Mouse (Mus musculus) subcutaneous adipose tissue, adult 2 months (tissue): ENCODE data around the gene Pus10. TPM values are rescaled to one million over a fixed set of nuclear protein-coding genes. Genes with fewer than 3 reads are reported as not detected.

Experiments
- polyA plus RNA-seq: library from polyadenylated mRNA; depleted of rRNA; stranded (reverse); fragments of >200 nt; gene quantifications from 2 replicates; pipeline ENCODE4 v1.2.3, GENCODE M21; 2012; ENCODE audit warnings: low replicate concordance; rRNA removed

The Pus10 gene
- polyA plus RNA-seq, result 5.5 and 6.1 TPM in 2 replicates

GRCm38 (mm10) chr11:23665311-23665786 is at the start of gene Pus10:
TSS of gene Pus10 (plus strand) at chr11:23665674.

GRCm38 (mm10) chr11:23632945-23633878 is 32.3 kb upstream of the Pus10 start, which contains the start of gene 0610010F05Rik:
TSS of gene 0610010F05Rik (minus strand) at chr11:23633639.

DNA sequence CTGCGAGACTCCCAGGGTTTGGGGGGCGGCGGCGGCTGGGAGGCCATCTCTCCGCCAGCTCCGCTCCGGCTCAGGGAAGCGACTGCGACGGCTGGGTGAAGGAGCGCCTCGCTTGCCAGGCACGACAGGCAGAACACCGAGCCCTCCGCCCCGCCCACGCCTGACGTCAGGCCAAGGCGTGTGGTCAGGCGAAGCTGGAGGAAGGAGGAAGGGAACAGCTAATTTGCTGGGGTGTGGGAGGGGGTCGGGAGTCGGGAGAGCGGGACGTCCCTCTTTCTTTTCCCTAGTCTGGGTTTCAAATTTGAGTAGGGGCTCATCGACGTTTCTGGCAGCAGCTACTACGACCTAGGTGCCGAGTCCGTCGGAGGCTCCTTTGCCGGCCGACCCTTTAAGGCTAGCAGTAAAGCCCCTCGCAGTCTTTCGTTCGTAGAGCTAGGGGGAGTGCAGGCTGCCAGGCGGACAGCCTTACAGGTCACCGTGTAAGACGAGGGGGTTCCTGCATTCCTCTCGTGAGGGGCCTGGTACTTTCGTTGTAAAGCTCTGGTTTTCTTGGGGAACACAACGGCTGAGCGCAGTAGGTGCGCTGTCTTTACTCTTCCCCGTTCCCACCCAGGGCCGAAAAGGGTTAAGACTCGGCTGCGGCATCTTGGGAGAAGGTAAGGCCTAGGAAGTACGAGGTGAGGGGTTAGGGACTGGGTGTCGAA is 476 bp downstream of the Pus10 start, which contains the start of gene Pex13:
TSS of gene Pex13 (minus strand) at position 162 of the 704 bp plus-strand sequence.

GRCm38 (mm10) chr11:23770760-23771506 is 105.5 kb downstream of the Pus10 start, which contains the start of gene Rel:
TSS of gene Rel (minus strand) at chr11:23770970.

Other genes starting within 250 kb of the Pus10 start
- 9.9 and 17.4 TPM in 2 replicates for gene Ahsa2, start 167.6 kb upstream of the Pus10 start, polyA plus RNA-seq
- 0.20 TPM in 1 of 2 replicates, not detected in the other for gene 1700093K21Rik, start 144.5 kb upstream of the Pus10 start, polyA plus RNA-seq
- 3.7 and 4.0 TPM in 2 replicates for gene 0610010F05Rik, start 32.0 kb upstream of the Pus10 start, polyA plus RNA-seq
- 18.5 and 24.7 TPM in 2 replicates for gene Pex13, start 285 bp downstream of the Pus10 start, polyA plus RNA-seq
- gene Rel, start 105.3 kb downstream of the Pus10 start, polyA plus RNA-seq, result 1.8 and 2.7 TPM in 2 replicates
- 2.5 and 4.4 TPM in 2 replicates for gene Papolg, start 229.6 kb downstream of the Pus10 start, polyA plus RNA-seq